Mouse (Mus musculus) stomach, postnatal 0 days (tissue): ENCODE measurements around the gene Dock8.

Source experiments
- CTCF ChIP-seq: IDR thresholded peaks from 2 replicates; pipeline ENCODE4 v1.5.1; 2016; ENCODE audit warnings: antibody characterized with exemption, low read depth, mild to moderate bottlenecking, moderate library complexity
- EP300 ChIP-seq: optimal IDR thresholded peaks from 2 replicates; pipeline ENCODE3; 2016; ENCODE audit warnings: antibody characterized with exemption

GRCm38 (mm10) chr19:25207731-25208361 lies 208.5 kb downstream of the Dock8 start:
- TF ChIP-seq CTCF = no peak
- TF ChIP-seq EP300 = no peak
